Mouse (Mus musculus) C2C12 (cell line): ENCODE measurements at regions not wholly inside any gene's neighbourhood (a gene's known extent, or its start where the extent isn't known, plus 50 kb on each side); places are given as distances from the start of the nearest gene placed in this dataset.

Experiments used
- H3K27me3 ChIP-seq: one replicate; pipeline ENCODE4 v1.6.1; 2011; ENCODE audit not compliant: control insufficient read depth, insufficient read depth, insufficient read length
- H3K36me3 ChIP-seq: one replicate; pipeline ENCODE4 v1.6.1; 2011; ENCODE audit not compliant: control insufficient read depth, insufficient read depth
- H3K4me3 ChIP-seq: one replicate; pipeline ENCODE4 v1.5.1; 2011; ENCODE audit warnings: mild to moderate bottlenecking, control low read depth; ENCODE audit not compliant: poor library complexity, insufficient read depth, severe bottlenecking
- H3K79me2 ChIP-seq: one replicate; pipeline ENCODE4 v1.6.1; 2011; ENCODE audit not compliant: control insufficient read depth, insufficient read depth
- H3K79me3 ChIP-seq: one replicate; pipeline ENCODE4 v1.6.1; 2011; ENCODE audit warnings: low read depth, control low read depth
- H3ac ChIP-seq: one replicate; pipeline ENCODE3; 2011; ENCODE audit warnings: low read depth; ENCODE audit not compliant: control insufficient read depth, insufficient read length
- CEBPB ChIP-seq: IDR thresholded peaks from one replicate; pipeline ENCODE4 v1.6.1; 2011; ENCODE audit warnings: low read depth, mild to moderate bottlenecking, control low read depth, moderate library complexity
- CTCF ChIP-seq: IDR thresholded peaks from one replicate; pipeline ENCODE4 v1.5.1; 2011; ENCODE audit not compliant: control insufficient read depth, insufficient read depth, insufficient read length
- FOSL1 ChIP-seq: IDR thresholded peaks from one replicate; pipeline ENCODE4 v1.8.0; 2011; ENCODE audit warnings: mild to moderate bottlenecking, low read length; ENCODE audit not compliant: poor library complexity, insufficient read depth, severe bottlenecking
- MAX ChIP-seq: IDR thresholded peaks from one replicate; pipeline ENCODE4 v1.6.1; 2011; ENCODE audit warnings: mild to moderate bottlenecking, control low read depth
- MYOD1 ChIP-seq: IDR thresholded peaks from one replicate; pipeline ENCODE4 v1.6.1; 2011; ENCODE audit warnings: low read depth; ENCODE audit not compliant: control insufficient read depth, insufficient read length
- MYOG ChIP-seq: IDR thresholded peaks from one replicate; pipeline ENCODE4 v1.6.1; 2011; ENCODE audit not compliant: control insufficient read depth, insufficient read length; ENCODE audit errors: extremely low read depth
- USF1 ChIP-seq: IDR thresholded peaks from one replicate; pipeline ENCODE4 v1.6.1; 2011; ENCODE audit warnings: low read depth, mild to moderate bottlenecking, control low read depth, moderate library complexity

DNA sequence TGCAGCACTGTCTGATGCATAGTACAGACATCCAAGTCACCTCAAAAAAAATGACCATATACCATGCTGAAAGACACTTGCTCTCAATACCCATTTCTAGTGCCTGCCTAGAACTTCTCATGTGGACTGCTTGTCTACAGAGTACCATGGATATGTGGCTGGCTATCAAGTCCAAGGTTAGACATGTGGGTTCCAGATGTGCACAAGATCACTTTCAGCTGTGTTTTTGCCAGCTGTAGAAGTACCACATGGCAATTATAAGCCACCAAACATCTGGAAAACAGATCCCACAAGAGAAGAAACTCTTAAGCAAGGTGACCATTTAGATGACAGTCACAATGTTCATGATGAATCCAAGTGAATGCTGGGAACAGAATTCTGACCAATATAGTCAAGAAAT is 409.8 kb downstream of the Insc start:
- no peaks in the 10 kb centered on the region for H3K79me2 ChIP-seq
- H3K36me3 ChIP-seq = no peaks in the 10 kb centered on the region
- no peaks in the 10 kb centered on the region for H3K79me3 ChIP-seq
- no peak for TF ChIP-seq CEBPB
- TF ChIP-seq FOSL1 = no peak
- TF ChIP-seq MYOD1 = no peak
- no peak for TF ChIP-seq MAX
- no peak overlapping the region for H3K4me3 ChIP-seq
- no peaks in the 10 kb centered on the region for H3K27me3 ChIP-seq
- no peak overlapping the region for H3ac ChIP-seq

DNA sequence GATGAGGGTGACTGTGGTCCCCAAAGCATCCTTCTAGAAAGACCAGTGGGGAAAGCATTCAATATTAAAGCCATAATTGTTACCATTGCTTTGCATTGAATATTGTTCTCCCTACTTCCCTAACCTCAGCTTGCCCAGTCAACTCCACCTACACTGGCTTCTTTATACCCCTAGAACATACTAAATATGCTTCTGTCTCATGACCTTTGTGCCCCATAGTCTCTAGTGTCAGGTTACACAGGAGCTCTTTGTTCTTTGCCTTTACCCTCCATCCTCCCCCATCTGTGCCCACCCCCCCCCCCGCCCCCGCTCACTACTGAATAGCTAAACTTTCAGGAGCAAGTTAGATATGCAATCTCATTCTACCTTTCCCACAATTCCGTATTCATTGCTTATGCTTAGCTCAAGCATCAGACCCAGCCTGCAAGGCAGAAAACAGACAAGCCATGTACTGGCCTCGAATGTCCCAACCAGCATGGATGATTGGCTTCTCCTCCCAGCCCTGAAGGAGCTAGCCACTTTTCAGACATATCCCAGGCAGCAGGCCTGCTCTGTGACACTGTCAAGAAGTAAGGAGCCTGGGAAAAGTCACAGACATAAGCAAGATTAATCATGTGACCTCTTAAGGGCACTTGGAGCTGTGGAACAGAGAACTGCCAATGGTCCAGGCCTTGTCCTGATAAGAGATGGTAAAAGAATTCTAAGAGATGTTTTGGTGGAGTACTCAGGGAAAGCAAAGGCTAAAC is 410.4 kb downstream of the Insc start:
- Histone ChIP-seq H3K27me3 (no peaks in the 10 kb centered on the region), H3K79me2 (no peaks in the 10 kb centered on the region), H3K4me3 (no peak overlapping the region), H3ac (no peak overlapping the region), H3K79me3 (no peaks in the 10 kb centered on the region), H3K36me3 (no peaks in the 10 kb centered on the region)
- TF ChIP-seq FOSL1 = no peak
- TF ChIP-seq MYOD1 = no peak

DNA sequence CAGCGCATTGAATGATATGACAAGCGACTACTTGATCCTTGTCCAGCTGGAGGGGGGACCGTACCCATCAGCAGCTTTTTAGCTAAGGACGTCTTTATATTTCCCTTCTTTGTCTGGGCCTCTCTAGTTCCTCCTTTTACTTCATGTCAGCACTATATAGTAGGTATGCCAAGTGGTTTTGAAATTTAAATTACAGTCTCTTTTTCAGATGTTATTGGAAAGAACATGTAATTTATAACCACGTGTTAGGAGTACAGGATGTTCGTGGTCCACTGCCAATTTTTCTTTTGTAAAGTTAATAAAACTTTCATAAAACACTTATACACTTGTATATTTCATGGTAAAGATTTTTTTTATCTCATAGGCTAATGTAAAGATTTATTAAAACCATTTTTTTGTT is 426.5 kb downstream of the Insc start:
- H3ac ChIP-seq = no peak overlapping the region
- no peaks in the 10 kb centered on the region for H3K27me3 ChIP-seq
- no peak overlapping the region for H3K4me3 ChIP-seq
- TF ChIP-seq MAX = no peak
- no peak for TF ChIP-seq FOSL1
- TF ChIP-seq CTCF = no peak
- no peak for TF ChIP-seq CEBPB
- no peak for TF ChIP-seq MYOG
- TF ChIP-seq MYOD1 = no peak
- TF ChIP-seq USF1 = no peak
- no peaks in the 10 kb centered on the region for H3K79me3 ChIP-seq
- no peaks in the 10 kb centered on the region for H3K79me2 ChIP-seq
- H3K36me3 ChIP-seq = no peaks in the 10 kb centered on the region

DNA sequence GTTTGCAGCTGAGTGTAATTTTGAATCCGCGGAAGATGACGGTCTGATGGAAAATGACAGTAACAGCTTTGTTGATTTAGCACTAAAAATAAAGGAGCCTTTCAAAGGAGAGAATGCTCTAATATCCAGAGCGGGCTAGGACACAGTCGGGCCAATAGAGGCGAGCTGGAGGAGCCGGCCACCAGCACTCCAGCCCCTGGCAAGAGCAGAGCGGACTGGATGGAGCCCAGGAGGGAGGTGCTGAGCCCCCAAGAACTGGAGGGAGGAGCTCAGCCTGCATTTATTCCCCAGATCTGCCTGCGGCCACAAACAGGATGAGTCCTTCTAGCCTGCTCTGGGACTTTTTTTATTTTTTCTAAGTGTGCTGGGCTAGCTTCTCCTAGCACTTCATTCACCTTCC is 426.9 kb downstream of the Insc start:
- Histone ChIP-seq H3K27me3 (no peaks in the 10 kb centered on the region), H3ac (no peak overlapping the region)

DNA sequence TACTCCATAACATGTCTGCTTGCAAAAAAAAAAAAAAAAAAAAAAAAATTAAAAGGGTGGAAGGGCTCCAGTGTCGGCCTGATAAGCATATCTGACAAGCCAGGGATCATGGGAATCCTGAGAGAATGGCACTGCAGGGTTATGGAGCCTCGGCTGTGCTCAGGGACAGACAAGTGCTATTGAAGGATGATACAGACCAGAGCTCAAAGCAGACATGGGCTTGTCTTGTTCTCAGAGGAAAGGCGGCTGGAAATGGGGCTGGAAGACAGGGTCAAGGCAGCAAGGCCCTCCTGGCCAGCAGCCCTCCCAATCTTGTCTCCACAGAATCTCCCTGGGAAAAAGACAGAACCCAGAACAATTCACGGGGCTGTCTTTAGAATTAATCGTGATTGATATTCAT is 449.0 kb downstream of the Insc start:
- no peaks in the 10 kb centered on the region for H3K36me3 ChIP-seq
- H3K4me3 ChIP-seq = no peak overlapping the region
- no peaks in the 10 kb centered on the region for H3K79me3 ChIP-seq
- H3ac ChIP-seq = no peak overlapping the region
- H3K79me2 ChIP-seq = no peaks in the 10 kb centered on the region
- no peak for TF ChIP-seq MAX
- no peak for TF ChIP-seq CEBPB
- no peak for TF ChIP-seq CTCF
- TF ChIP-seq FOSL1 = no peak
- TF ChIP-seq MYOG = no peak
- no peak for TF ChIP-seq MYOD1
- no peak for TF ChIP-seq USF1
- no peaks in the 10 kb centered on the region for H3K27me3 ChIP-seq

More for the DNA sequence above, 426.9 kb downstream of the Insc start:
- no peaks in the 10 kb centered on the region for H3K79me2 ChIP-seq
- H3K4me3 ChIP-seq = no peak overlapping the region
- no peaks in the 10 kb centered on the region for H3K36me3 ChIP-seq
- H3K79me3 ChIP-seq = no peaks in the 10 kb centered on the region
- TF ChIP-seq FOSL1 = no peak
- no peak for TF ChIP-seq USF1
- no peak for TF ChIP-seq CTCF

DNA sequence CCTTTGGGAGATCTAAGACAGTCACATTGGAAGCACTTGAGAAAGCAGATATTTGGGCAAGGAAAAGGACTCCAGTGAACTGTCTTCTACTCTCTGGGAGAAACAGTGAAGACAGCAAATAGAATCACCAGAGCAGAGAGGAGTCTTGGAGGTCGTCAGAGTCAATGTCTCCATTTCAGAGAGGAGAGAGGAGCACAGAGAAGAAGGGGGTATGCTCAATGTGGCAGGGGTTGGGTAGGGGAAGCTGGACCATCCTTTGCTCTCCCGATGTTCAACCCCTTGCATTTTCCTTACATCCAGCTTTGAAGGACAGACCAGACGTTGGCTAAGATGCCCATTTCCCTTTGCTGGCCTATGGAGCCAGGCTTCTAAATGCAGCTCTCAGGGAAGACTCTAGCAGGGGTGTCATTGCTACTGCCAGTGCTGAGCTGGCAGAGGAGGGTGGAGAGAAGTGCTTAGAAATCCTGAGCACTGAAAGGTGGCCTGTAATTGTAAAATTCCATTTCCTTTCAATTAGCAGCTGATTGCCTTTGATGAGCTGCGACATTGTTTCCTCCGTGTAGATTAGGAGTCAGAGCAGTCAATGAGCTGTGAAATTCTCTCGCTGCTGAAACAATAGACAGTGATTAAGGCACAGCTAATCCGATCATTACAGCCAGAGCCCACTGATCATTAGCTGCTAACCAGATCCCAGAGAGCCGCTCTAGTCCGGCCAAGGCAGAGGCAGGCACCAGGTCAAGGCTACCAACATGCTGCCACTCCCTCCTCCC is 449.7 kb downstream of the Insc start:
- H3K79me3 ChIP-seq = no peaks in the 10 kb centered on the region
- H3K36me3 ChIP-seq = no peaks in the 10 kb centered on the region
- no peak for TF ChIP-seq MAX
- TF ChIP-seq FOSL1 = no peak
- no peak for TF ChIP-seq MYOG
- no peak for TF ChIP-seq USF1
- no peak for TF ChIP-seq MYOD1
- no peak for TF ChIP-seq CEBPB
- no peak for TF ChIP-seq CTCF
- H3K27me3 ChIP-seq = no peaks in the 10 kb centered on the region
- no peak overlapping the region for H3ac ChIP-seq
- H3K4me3 ChIP-seq = no peak overlapping the region
- no peaks in the 10 kb centered on the region for H3K79me2 ChIP-seq
